Mouse (Mus musculus) hematopoietic stem cell, adult 5-6 weeks (primary cell): ENCODE measurements around the gene Frem2. TPM values are rescaled to one million over a fixed set of nuclear protein-coding genes. Genes with fewer than 3 reads are reported as not detected.
A peak's percentile ranks its signal among the peaks of the same experiment; 100 is the strongest.

Experiments
- ATAC-seq, 2 experiments: fragments of 125-278 bp in 1 of 2; replicated peaks in 1 of 2; 2 replicates each; pipeline ENCODE4 v1.8.0; 2016 to 2017; ENCODE audit warnings: inconsistent platforms in 2 of 2, mild to moderate bottlenecking in 2 of 2, moderate number of reproducible peaks in 2 of 2, low read depth in 1 of 2, moderate TSS enrichment in 1 of 2; ENCODE audit not compliant: low FRiP score in 2 of 2, poor library complexity in 2 of 2, severe bottlenecking in 2 of 2, insufficient read depth in 1 of 2, low TSS enrichment in 1 of 2
- total RNA-seq: library from RNA; stranded (forward); fragments of 172-1452, 232-1000 nt; gene quantifications from 2 replicates; pipeline ENCODE4 v1.2.3, GENCODE M21; 2017

Gene Frem2
- total RNA-seq, 1 experiment from 2014 or later: not detected

DNA sequence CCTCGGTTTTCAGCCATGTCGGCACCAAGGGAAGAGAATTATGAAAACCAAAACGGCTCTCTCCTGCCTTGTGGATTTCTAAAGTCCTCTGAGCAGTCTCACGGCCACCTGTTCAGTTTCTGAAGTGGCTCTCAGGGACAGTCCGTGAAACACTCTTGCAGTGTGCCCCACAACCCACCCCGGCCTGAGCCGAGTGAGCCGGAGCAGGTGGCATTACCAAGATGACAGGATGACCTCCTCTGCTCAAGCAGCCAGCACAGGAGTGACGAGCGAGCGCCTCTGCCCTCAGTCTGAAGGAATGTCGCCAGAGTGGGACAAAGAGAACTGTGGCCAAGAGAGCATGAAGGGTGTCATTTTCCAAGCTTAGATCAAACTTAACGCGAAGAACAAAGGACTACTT is 26.0 kb downstream of the Frem2 start:
- ATAC-seq: no peak

DNA sequence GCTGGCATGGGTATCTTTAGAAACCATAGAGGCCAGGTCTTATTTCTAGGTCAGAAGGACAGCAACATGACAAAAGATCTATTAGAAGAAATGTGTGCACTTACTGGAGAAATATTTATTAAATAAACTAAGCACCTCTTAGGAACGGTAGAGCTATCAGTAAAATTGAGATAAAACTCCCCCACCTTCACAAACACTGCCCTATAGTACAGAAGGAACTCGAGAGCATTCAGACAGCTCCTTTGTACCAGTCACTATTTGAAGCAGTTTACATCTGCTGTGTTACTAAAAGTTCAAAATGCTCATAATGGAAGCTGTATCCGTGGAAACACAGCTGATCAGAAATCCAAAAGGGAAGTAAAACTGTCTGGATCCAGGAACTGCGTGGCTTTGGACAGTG is 26.5 kb downstream of the Frem2 start:
- no peak for ATAC-seq

DNA sequence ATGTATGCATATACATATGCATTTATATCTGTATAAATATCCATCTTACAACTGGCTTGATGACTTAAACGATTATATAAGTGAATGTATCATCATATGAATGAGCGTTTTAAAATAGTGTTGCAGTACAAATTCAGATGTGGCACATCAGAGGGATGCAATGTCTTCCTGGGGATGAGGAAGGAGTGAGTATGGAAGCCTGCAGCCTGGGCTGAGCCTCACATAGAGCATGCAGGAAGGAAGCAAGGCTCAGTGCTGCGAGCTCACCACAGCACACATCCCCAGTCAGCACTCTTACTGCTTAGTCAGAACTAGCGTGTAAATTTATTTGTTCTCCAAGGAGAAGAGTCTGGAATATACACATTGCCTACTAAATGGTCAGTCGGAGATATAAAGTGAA is 27.2 kb downstream of the Frem2 start:
- ATAC-seq: no peak

DNA sequence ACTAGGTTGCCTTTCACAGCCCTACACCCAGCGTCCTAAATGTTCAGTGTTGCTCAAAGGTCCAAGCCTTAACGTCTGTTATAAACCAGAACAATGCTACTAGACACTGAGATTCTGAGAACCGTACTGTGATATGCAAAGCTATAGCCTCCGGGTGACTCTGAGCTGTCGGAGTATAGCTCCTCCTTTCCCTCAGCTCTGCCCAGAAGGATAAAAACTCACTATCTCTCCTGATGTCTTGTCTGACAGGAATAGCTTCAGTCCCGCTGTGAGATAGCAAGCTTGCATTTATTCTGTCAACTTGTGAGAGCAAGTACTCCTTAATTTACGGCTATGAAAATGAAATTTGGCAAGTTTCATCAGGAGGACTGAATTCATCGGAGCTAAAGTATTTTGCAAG is 33.9 kb downstream of the Frem2 start:
- ATAC-seq: no peak

DNA sequence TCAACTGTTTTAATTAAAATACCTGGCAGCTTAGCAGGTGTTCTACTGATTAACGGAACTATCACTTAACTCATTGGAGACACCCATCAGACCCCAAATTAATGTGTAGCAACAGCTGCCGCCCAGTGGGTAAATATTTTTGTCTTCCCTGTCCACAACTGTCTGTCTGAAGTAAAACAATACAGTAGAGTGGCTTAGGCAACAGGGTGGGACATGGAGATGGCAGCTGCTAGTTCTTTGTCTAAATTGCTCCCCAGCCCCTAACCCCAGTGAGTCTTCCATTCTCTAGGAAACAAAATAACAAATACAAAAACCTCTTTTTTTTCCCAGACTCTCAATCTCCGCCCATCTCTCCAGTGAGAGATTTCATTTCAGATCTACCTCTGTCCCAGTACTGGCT is 36.2 kb downstream of the Frem2 start:
- ATAC-seq: no peak

DNA sequence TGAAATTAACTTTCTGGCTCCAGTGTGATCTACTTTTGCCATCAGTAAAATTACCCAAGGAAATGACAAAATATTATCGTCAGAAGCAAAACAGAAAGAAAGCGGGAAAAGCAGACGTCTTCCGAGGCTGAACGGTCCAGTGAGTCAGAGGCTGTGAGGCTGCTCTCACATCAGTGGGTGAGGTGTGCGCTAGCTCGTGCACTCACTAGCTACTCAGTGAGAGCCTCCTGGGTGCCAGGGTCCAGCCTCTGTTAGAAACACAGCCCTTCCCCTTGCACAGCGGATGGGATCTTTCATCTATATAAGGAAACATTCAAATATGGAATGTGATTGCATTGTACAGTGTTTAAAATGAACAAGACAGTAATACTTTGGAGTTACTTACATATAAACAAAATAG is 36.8 kb downstream of the Frem2 start:
- ATAC-seq: no peak

DNA sequence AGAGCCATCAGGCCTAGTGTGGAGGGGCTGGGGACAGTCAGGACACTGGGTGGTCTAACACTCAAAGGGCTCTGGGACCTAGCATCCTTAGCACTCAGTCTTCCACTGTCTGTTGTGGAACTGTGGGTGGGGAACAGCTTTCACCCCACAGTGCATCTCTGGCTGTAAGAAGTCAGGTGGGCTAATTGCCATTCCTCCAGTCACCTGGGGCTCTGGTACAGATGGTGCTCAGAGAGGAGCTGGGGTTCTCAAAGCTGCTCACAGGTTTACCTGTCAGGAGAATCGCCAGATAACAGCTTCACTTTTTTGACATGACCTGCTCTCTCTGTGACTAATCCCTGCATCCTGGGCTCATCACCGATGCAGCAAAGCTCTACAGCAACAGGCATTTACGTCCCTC is 46.0 kb downstream of the Frem2 start:
- no peak for ATAC-seq

DNA sequence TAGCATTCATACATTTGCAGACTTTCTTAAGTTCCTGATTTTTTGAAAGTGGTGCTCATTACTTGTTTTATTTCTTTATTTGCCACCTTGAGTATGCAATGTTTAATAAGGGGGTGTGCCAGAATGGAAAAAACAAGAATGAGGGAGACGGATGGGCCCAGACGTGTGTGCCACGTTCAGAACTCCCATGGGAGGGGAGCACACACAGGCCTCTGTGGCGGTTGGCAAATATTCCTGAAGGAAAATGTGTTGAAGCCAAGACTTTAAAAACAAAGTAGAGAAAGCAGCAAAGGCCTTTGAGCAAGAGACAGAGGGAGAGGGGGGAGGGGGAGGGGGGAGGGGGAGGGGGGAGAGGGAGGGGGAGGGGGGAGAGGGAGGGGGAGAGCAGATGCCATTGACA is 47.3 kb downstream of the Frem2 start:
- ATAC-seq: no peak

DNA sequence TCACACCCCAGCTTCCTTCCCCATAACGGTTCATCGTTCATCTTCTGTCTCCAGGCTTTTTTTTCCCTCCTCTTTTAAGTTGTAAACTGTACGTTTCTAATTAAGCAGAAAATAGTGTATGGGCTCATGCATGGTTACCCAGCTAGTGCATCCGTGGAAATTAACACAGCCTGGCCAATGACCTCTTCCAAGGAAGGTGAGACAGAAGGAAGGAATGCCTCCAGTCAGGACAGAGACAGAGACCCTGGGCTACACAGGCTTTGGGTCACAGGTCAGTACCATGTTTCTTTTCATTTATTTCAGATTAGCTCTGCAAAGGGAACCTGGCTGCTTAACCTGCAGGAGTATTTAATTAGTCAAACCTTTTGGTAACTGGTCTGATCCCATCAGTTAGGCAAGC is 57.0 kb downstream of the Frem2 start:
- ATAC-seq: no peak

DNA sequence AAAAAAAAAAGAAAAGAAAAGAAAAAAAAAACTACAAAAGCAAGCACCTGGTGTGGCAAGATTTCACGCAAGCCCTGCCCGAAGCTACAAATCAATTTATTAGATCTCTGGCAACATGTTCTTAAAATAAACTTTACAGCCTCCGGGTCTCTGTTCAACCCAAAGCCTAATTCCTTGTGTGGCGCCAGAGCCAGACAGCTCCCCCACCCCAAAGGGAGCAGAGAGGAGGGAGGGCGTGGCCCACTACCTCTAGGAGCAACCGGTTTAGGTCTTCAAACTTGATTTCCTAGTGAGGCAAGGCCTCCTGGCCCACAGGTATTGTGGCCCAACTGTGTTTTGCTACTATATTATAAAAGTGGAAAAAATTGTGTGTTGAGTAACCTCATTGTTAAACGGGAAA is 57.8 kb downstream of the Frem2 start:
- ATAC-seq: no peak

DNA sequence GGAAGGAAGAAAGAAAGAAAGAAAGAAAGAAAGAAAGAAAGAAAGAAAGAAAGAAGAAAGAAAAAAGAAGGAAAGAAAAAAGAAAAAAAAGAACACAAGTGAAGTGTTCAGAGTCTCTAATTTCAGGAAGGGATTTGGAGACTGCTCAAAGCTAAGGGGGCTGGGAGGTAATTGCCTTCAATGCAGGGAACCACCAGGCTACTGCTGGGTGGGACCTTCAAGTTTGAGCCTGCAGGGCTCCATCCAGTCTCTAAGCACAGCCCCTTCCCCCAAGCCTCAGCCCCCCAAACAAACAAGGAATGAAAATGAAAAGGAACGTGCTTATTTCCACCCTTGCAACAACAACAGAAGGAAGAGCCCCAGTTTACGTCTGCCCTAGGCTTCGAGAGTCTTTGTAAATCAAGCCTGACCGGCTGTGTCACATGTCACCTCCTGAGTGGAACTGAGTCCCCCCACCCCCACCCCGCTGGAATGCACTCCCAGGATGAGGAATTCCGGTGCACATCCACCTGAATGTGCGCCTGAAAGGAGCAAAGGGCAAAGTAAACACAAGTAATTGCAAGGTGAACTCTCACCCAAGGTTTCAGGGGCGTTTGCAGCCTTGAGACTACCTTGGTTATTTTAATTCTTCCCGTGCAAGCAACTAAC is 58.9 kb downstream of the Frem2 start:
- no peak for ATAC-seq

DNA sequence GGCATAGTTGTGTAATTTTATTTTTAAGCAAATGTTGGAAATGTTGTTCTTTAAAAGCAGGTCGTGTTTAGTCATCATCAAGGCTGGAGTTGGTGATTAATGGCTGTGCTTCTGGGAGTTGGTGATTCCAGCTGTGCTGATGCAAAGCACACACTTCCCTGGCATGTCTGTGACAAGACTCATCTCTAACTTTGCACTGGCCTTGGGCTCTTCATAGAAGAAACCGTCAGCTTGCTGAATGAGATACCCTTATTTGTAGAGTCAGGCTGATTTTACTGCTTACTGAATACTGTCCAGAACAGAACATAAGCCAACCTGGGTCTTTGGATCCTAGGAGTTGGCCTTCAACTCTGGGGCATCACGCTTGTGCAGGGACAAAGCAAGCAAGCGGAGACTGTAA is 62.7 kb downstream of the Frem2 start:
- ATAC-seq: no peak

DNA sequence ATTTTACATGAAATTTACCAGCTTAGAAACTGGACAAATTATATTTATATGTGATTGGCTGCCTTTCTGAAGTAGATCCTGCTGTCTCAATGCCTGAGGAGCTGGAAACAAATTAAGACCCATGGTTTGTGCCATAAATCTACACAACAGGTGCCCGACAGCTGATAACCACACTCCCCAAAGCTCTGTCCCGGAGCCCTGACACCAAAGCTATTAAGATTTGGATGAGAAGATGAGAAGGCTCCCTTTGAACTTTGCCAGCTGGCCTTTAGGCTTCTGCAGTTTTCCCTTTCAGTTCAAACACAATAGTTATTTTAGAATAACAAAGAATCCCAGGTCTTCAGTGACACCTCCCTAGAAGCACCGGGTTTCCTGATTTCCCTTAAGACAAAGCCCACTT is 63.4 kb downstream of the Frem2 start:
- ATAC-seq: no peak

DNA sequence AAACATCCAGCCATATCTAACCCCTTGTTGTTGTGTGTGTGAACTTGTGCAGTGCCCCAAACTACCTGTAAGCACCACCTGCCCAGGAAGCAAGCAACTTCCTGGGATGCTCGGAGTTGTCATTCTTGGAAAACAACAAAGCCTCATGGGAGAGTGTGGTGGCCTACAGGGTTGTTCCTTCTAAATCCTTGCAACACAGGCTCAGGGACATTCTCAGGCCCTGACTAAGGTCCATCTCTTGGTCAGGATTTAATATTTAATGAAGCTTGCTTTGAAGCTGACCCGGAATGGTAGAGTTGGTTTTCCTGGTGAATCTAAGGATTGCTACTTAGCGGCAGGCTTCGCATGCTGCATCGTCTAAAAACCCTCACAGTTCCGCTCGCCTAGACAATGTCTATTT is 65.1 kb downstream of the Frem2 start:
- ATAC-seq: no peak

DNA sequence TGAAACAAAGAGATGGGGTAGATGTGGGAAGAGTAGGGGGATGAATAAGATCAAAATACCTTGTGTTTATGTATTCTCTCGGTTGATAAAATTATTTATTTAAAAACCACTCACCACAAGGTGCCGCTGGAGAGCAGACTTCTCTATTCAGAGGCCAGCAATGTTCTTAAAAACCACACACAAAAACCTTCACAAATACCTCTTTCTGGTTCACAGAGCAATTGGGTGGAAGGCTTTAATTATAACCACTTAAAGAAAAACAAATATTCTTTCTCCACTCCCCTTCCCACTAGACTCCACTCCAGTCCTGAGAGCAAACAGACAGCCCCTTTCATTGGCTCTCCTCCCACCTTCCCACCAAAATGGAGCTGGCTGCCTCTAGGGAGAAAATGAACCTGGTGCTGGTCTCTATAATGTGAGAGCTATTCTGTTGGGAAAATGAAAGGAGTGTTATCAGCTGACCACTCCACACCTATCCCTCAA is 67.0 kb downstream of the Frem2 start:
- ATAC-seq: peak; percentile 39 to 44; a peak in 1 of 4 replicates

DNA sequence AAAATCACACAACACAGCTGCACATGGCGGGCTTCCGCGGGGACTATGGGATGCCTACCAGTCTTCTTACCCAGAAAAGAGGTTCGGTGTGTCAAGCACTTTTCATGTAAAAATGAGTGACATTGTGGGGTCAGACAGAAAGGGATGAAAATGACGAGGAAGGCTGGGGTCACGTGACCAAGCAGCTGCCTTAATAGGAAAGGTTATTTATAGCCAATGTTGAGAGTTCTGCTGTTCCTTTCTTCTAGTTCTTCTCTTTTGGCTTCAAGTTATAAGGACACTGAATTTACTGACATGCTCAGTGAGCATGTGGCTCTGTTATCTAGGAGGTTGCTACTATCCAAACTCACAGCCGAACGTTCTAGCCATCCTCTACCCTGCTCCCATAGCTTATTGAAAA is 73.9 kb downstream of the Frem2 start:
- ATAC-seq: no peak

DNA sequence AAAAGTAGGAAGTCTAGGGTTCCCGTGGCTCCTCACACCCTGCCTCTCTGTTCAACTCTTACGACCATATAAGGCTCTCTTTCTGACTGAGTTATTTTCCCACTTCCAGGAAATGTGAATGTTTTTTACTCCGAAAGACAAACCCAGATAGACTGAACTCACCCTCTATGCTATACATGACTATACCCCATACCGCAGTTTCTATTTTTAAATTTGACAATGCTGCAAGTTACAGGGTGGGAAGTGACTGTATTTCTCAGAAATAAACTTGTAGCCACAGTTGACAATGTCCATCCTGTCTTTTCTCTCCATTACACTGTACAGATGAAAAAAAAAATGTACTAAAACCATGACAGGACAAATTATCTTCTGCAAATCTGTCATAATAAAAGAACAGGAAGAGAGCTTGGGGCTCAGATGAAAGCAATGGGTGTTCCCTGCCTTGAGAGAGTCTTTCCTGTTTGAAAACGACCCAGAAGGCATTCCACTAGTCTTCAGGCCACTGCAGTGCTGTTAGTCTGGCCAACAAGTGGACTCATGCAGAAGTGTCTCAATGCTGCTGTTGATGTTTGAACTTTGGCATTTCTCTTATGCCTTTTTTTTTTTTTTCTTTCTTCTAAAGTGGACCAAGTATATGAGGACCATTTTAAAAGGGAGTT is 76.4 kb downstream of the Frem2 start:
- ATAC-seq: peak; percentile 25 to 37; a peak in 2 of 4 replicates

DNA sequence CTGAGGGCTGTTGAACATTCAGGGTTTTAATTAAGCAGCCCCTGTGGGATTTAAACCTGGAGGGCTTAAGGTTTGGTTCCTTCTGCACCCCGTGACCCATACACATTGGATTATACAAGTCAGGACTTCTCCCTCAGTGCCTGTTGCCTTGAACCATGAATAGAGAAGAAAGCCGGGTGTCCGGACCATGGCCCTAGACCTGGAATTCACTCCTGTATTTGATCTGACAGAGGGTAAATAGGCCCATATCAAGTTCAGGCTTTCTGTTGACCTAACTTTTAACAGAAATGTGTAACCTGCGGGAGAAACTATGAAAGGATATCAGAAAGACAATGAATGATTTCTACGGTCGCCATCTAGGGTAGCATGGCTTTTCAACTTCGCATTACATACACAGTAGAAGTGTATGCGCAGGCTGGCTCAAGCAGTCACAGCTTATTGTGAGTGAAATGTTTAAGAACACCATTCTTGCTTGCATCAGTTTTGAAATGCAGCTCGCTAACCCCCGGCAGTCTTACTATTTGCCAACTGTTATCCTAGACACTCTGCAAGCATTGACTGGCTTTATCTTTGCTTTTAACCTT is 77.9 kb downstream of the Frem2 start:
- no peak for ATAC-seq
